Mouse (Mus musculus): ENCODE measurements around the gene Mbnl2.

The Mbnl2 gene

GRCm38 (mm10) chr14:120275246-120276238 is at the start of gene Mbnl2:
Mbnl2 (plus strand) TSS chr14:120275669.
- peak; percentile 85 for DNase-seq (ENCODE audit: low read depth)

GRCm38 (mm10) chr14:120232076-120232496 is 43.4 kb upstream of the Mbnl2 start:
- no peak for DNase-seq (ENCODE audit: low read depth)

- DNase-seq (ENCODE audit: low read depth), result no peak
Observed at GRCm38 (mm10) chr14:120235610-120236009, 39.9 kb upstream of the Mbnl2 start.

- DNase-seq (ENCODE audit: low read depth), result no peak
Observed at GRCm38 (mm10) chr14:120238501-120238900, 37.0 kb upstream of the Mbnl2 start.

- DNase-seq (ENCODE audit: low read depth), result no peak
Observed at GRCm38 (mm10) chr14:120240209-120240608, 35.3 kb upstream of the Mbnl2 start.

GRCm38 (mm10) chr14:120242711-120243110 is 32.8 kb upstream of the Mbnl2 start:
- DNase-seq (ENCODE audit: low read depth), result no peak

- no peak for DNase-seq (ENCODE audit: low read depth)
Observed at GRCm38 (mm10) chr14:120245081-120245705, 30.3 kb upstream of the Mbnl2 start.

GRCm38 (mm10) chr14:120253331-120253730 is 22.1 kb upstream of the Mbnl2 start:
- no peak for DNase-seq (ENCODE audit: low read depth)

GRCm38 (mm10) chr14:120256146-120256545 is 19.3 kb upstream of the Mbnl2 start:
- no peak for DNase-seq (ENCODE audit: low read depth)

- DNase-seq (ENCODE audit: low read depth), result no peak
Observed at GRCm38 (mm10) chr14:120256623-120257384, 18.7 kb upstream of the Mbnl2 start.

GRCm38 (mm10) chr14:120257483-120257882 is 18.0 kb upstream of the Mbnl2 start:
- DNase-seq (ENCODE audit: low read depth), result no peak

GRCm38 (mm10) chr14:120259426-120259825 is 16.0 kb upstream of the Mbnl2 start:
- DNase-seq (ENCODE audit: low read depth), result no peak

- DNase-seq (ENCODE audit: low read depth), result no peak
Observed at GRCm38 (mm10) chr14:120261606-120262005, 13.9 kb upstream of the Mbnl2 start.

- DNase-seq (ENCODE audit: low read depth), result no peak
Observed at GRCm38 (mm10) chr14:120262660-120263379, 12.6 kb upstream of the Mbnl2 start.

GRCm38 (mm10) chr14:120263380-120264135 is 11.9 kb upstream of the Mbnl2 start:
- no peak for DNase-seq (ENCODE audit: low read depth)

- DNase-seq (ENCODE audit: low read depth), result no peak
Observed at GRCm38 (mm10) chr14:120265886-120266285, 9.6 kb upstream of the Mbnl2 start.

GRCm38 (mm10) chr14:120267130-120267529 is 8.3 kb upstream of the Mbnl2 start:
- no peak for DNase-seq (ENCODE audit: low read depth)

GRCm38 (mm10) chr14:120270031-120270430 is 5.4 kb upstream of the Mbnl2 start:
- no peak for DNase-seq (ENCODE audit: low read depth)

GRCm38 (mm10) chr14:120270633-120271032 is 4.8 kb upstream of the Mbnl2 start:
- DNase-seq (ENCODE audit: low read depth), result no peak

- no peak for DNase-seq (ENCODE audit: low read depth)
Observed at GRCm38 (mm10) chr14:120271096-120271495, 4.4 kb upstream of the Mbnl2 start.

- DNase-seq (ENCODE audit: low read depth), result no peak
Observed at GRCm38 (mm10) chr14:120273766-120274165, 1.7 kb upstream of the Mbnl2 start.
